Mouse (Mus musculus) heart, embryonic 16.5 days (tissue): ENCODE data around the gene Csnk2a2. TPM values are rescaled to one million over a fixed set of nuclear protein-coding genes. Genes with fewer than 3 reads are reported as not detected.
A peak's percentile ranks its signal among the peaks of the same experiment; 100 is the strongest.

Experiments
- ATAC-seq: fragments of 200-750 bp; cut with Nextera tagmentation; replicated peaks from 2 replicates; pipeline ENCODE4 v1.8.0; 2017; ENCODE audit warnings: moderate number of reproducible peaks; ENCODE audit not compliant: insufficient read depth, low FRiP score; ENCODE audit errors: extremely low read depth
- H3K27ac ChIP-seq: fragments of 300-500 bp; sonication (generic); 2 replicates; pipeline ENCODE4 v1.5.1; 2014; ENCODE audit warnings: mild to moderate bottlenecking, low read length, control low read depth, moderate library complexity
- H3K27me3 ChIP-seq: fragments of 300-500 bp; sonication (generic); 2 replicates; pipeline ENCODE4 v1.6.1; 2014; ENCODE audit warnings: low read length, mixed read lengths; ENCODE audit not compliant: control insufficient read depth, insufficient read depth
- H3K36me3 ChIP-seq: fragments of 300-500 bp; sonication (generic); 2 replicates; pipeline ENCODE4 v1.6.1; 2014; ENCODE audit not compliant: control insufficient read depth, insufficient read depth
- H3K4me1 ChIP-seq: fragments of 300-500 bp; sonication (generic); 2 replicates; pipeline ENCODE4 v1.6.1; 2014; ENCODE audit warnings: low read length, mixed read lengths; ENCODE audit not compliant: control insufficient read depth, insufficient read depth
- H3K4me2 ChIP-seq: fragments of 300-500 bp; sonication (generic); 2 replicates; pipeline ENCODE4 v1.6.1; 2014; ENCODE audit warnings: low read depth, mild to moderate bottlenecking, control low read depth, low read length
- H3K4me3 ChIP-seq: fragments of 300-500 bp; sonication (generic); 2 replicates; pipeline ENCODE4 v1.5.1; 2014; ENCODE audit warnings: mild to moderate bottlenecking, control low read depth, low read length
- H3K9ac ChIP-seq: fragments of 300-500 bp; sonication (generic); 2 replicates; pipeline ENCODE4 v1.6.1; 2014; ENCODE audit warnings: low read length, control low read depth
- H3K9me3 ChIP-seq: fragments of 300-500 bp; sonication (generic); replicated peaks from 2 replicates; pipeline ENCODE4 v1.6.1; 2016; ENCODE audit warnings: low read length; ENCODE audit not compliant: control insufficient read depth
- WGBS: fragments of 180-500 bp; shearing (Covaris S2); extraction: QIAGEN DNeasy Blood & Tissue Kit; methylation state at CpG from one replicate; pipeline ENCODE4 v1.1.7; 2014; 5-methylcytosine and 5-hydroxymethylcytosine counted together
- polyA plus RNA-seq: library from polyadenylated mRNA; unstranded; fragments of >200 nt; fragmentation: Nextera tagmentation; extraction: Ambion mirVana; gene quantifications from 2 replicates; pipeline ENCODE4 v1.2.1, GENCODE M21; 2015

Csnk2a2 gene
- polyA plus RNA-seq, 1 experiment from 2014 or later, result 6.0 TPM

- no peaks in the 10 kb centered on the region for H3K9me3 ChIP-seq
- H3K27me3 ChIP-seq, result no peaks in the 10 kb centered on the region
- 87% methylated on average over 7 of the region's 7 CpGs for WGBS
- no peaks in the 10 kb centered on the region for H3K4me1 ChIP-seq
- peaks cover 19% of the 10 kb centered on the region for H3K36me3 ChIP-seq
- H3K27ac ChIP-seq, result no peak overlapping the region
- H3K9ac ChIP-seq, result no peak overlapping the region
- no peak overlapping the region for H3K4me2 ChIP-seq
- no peak overlapping the region for H3K4me3 ChIP-seq
- ATAC-seq, result no peak
Observed at GRCm38 (mm10) chr8:95447661-95448060, 42.2 kb downstream of the Csnk2a2 start.

DNA sequence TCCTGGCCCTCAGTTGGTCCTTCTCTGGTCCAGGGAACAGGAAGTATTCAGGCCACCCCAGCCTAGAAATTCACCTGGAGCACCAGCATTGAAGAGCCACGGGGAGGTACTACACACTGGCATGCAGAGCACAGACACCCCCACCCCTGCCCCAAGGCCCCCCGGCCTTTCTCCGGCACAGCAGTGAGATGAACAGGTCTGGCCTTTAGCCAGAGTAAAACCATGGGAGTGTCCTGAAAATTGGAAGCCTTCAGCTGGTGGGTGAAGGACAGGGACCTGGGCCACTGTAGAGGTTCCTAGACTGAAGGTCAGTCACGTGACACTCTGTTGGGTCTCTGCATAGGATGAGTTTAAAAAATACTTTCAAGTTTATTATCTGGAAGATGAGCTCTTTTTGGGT is 44.8 kb downstream of the Csnk2a2 start:
- H3K36me3 ChIP-seq, result peaks cover 9% of the 10 kb centered on the region
- 81% methylated on average over 4 of the region's 4 CpGs for WGBS
- no peaks in the 10 kb centered on the region for H3K9me3 ChIP-seq
- H3K27ac ChIP-seq, result no peak overlapping the region
- H3K4me2 ChIP-seq, result no peak overlapping the region
- H3K4me3 ChIP-seq, result no peak overlapping the region
- ATAC-seq, result no peak
- no peaks in the 10 kb centered on the region for H3K27me3 ChIP-seq
- H3K9ac ChIP-seq, result no peak overlapping the region
- no peaks in the 10 kb centered on the region for H3K4me1 ChIP-seq

DNA sequence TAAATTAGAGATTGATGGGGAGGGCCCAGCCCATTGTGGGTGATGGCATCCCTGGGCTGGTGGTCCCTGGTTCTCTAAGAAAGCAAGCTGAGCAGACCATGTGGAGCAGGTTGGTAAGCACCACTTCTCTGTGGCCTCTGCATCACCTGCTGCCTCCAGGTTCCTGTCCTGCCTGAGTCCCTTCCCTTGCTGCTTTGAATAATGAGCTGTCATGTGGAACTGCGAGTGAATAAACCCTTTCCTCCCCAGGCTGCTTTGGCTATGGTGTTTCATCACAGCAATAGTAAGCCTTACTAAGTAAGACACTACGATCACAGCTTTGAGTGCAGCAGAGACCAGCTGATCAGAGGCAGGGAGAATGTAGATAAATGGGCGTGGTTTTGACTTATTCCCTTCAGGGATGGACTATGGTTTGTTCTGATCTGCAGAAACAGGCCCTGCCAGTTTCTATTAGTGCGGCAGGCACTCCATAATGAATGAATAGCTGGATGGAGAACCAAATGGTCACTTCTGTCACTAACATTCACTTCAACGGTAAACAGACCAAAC is 48.3 kb downstream of the Csnk2a2 start:
- no peaks in the 10 kb centered on the region for H3K27me3 ChIP-seq

DNA sequence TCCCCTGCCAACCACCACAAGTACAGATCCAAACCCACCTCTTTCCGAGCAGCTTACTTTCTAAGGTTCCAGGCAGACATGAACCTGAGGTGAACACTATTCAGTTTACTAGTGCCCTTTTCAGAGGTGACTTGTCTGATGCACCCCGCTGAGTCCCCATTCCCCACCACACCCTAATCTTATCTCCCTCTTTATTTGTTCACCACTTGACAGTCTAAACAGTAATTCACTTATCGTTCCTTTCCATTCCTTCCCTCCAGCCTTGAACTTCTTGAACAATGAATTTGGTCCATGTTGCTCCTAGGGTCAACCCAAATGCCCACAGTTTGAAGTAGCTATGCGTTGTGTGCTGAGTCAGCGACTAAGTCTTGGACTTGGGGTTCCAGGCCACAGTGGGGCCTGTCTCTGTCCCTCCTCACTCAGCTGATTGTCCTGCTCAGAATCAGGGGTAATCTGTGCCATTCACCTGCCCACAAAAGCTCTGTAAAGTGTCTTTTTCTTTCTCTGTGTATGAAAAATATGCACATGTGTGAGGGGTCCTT is 49.6 kb downstream of the Csnk2a2 start:
- Histone ChIP-seq H3K4me2 (no peak overlapping the region), H3K4me1 (peaks cover under 1% of the 10 kb centered on the region; the same call in 1 of the 2 replicates), H3K4me3 (no peak overlapping the region), H3K36me3 (no peaks in the 10 kb centered on the region), H3K27me3 (no peaks in the 10 kb centered on the region), H3K9ac (no peak overlapping the region), H3K27ac (no peak overlapping the region), H3K9me3 (no peaks in the 10 kb centered on the region)
- no peak for ATAC-seq
- whole genome bisulfite sequencing, result 69% methylated on average over 5 of the region's 5 CpGs

More for the DNA sequence above, 48.3 kb downstream of the Csnk2a2 start:
- 59% methylated on average over 5 of the region's 5 CpGs for WGBS
- Histone ChIP-seq H3K36me3 (no peaks in the 10 kb centered on the region), H3K9me3 (no peaks in the 10 kb centered on the region), H3K4me1 (no peaks in the 10 kb centered on the region), H3K4me2 (no peak overlapping the region), H3K27ac (no peak overlapping the region), H3K4me3 (no peak overlapping the region), H3K9ac (no peak overlapping the region)
- ATAC-seq, result no peak

DNA sequence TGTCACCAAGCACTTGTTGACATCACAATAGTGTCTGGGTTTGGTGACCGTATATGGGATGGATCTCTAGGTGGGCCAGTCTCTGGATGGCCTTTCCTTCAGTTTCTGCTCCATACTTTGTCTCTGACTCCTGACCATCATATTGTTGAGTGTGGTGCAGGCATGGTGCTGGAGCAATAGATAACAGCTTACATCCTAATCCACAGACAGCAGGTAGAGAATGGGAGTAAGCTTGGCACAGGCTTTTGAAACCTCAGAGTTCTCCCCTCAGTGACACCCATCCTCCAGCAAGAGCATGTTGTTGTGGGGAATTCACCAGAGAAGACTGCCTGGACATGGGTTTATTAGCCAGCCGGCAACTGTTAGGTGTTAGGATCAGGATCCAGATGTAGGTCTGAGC is 50.4 kb downstream of the Csnk2a2 start:
- no peaks in the 10 kb centered on the region for H3K9me3 ChIP-seq
- H3K9ac ChIP-seq, result no peak overlapping the region
- no peak overlapping the region for H3K4me2 ChIP-seq
- no peak overlapping the region for H3K4me3 ChIP-seq
- H3K4me1 ChIP-seq, result peaks cover 3% of the 10 kb centered on the region; the same call in 1 of the 2 replicates
- no peak overlapping the region for H3K27ac ChIP-seq
- no peak for ATAC-seq
- H3K36me3 ChIP-seq, result no peaks in the 10 kb centered on the region
- WGBS, result 74% methylated on average over 2 of the region's 2 CpGs
- no peaks in the 10 kb centered on the region for H3K27me3 ChIP-seq

DNA sequence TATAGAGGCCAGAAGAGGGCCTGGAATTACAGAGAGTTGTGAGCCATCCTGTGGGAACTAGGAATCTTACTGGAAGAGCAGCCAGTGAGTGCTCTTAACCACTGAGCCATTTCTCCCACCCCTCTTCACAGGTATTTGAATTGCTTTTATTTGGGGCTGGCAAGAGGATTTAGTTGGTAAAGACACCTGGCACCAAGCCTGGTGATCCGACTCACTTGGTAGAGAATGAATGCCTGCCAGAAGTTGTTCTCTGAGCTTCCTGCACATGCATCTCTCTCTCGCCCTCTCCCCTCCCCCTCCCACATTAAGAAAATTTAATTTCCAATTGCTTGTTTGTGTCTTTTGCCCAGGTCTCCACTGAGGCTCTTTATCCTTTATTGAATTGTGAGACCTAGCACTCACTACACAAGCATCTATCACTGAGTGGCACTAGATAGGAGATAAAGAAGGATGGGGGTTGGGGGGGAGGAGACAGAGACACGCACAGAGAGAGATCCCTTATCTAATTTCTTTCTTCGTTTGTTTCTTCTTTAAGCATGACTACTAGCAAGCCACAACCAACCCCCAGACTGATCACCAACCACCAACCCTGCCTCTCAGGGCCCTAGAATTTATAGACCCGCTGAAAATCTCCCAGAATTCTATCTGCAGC is 52.4 kb downstream of the Csnk2a2 start:
- Histone ChIP-seq H3K27ac (no peak overlapping the region), H3K36me3 (no peaks in the 10 kb centered on the region), H3K27me3 (no peaks in the 10 kb centered on the region), H3K9ac (no peak overlapping the region), H3K4me2 (no peak overlapping the region), H3K4me3 (no peak overlapping the region), H3K4me1 (peaks cover 11% of the 10 kb centered on the region), H3K9me3 (no peaks in the 10 kb centered on the region)
- ATAC-seq, result no peak
- 30% methylated on average over 5 of the region's 5 CpGs for WGBS

DNA sequence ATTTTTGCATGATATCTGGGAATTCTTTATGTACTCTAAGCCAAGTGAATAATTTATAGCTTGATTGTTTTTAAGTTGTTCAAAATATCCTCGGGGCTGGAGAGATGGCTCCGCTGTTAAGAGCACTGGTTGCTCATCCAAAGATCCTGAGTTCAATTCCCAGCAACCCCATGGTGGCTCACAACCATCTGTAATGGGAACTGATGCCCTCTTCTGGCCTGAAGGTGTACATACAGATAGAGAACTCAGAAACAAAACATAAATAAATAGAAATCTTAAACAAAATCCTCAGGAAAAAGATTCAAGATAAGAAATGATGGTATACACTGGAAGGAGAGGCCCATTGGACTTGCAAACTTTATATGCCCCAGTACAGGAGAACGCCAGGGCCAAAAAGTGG is 53.9 kb downstream of the Csnk2a2 start:
- ATAC-seq, result no peak
- no peak overlapping the region for H3K4me2 ChIP-seq

DNA sequence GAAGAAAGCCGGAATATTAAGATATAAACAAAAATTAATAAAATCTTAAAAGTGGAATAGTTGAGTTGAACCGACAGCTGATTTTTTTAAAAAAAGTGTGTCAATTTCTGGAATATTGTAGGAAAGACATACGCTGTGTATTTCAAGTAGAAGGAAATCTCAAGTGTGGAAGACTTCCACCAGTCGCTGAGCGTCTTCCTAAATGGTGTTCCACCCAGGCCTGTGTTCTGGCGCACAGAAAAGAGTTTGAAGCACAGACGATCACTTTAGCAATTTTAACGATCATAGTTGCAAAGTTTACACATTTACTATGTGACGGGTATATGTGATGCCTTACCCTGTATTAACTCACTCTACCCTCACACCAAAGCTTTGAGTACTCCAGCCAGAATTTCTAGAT is 54.4 kb downstream of the Csnk2a2 start:
- Histone ChIP-seq H3K9ac (no peak overlapping the region), H3K9me3 (no peaks in the 10 kb centered on the region), H3K4me1 (peaks cover 30% of the 10 kb centered on the region), H3K27ac (no peak overlapping the region), H3K4me3 (no peak overlapping the region; the same call in 1 of the 2 replicates), H3K27me3 (no peaks in the 10 kb centered on the region), H3K4me2 (peak overlapping the region; percentile 60; the same call in 1 of the 2 replicates), H3K36me3 (no peaks in the 10 kb centered on the region)
- WGBS, result 94% methylated on average over 9 of the region's 9 CpGs
- ATAC-seq, result no peak

More for the DNA sequence above, 53.9 kb downstream of the Csnk2a2 start:
- Histone ChIP-seq H3K4me3 (no peak overlapping the region), H3K36me3 (no peaks in the 10 kb centered on the region), H3K27ac (no peak overlapping the region), H3K9ac (no peak overlapping the region), H3K4me1 (peaks cover 25% of the 10 kb centered on the region), H3K27me3 (no peaks in the 10 kb centered on the region), H3K9me3 (no peaks in the 10 kb centered on the region)
- 82% methylated on average over 3 of the region's 3 CpGs for WGBS

DNA sequence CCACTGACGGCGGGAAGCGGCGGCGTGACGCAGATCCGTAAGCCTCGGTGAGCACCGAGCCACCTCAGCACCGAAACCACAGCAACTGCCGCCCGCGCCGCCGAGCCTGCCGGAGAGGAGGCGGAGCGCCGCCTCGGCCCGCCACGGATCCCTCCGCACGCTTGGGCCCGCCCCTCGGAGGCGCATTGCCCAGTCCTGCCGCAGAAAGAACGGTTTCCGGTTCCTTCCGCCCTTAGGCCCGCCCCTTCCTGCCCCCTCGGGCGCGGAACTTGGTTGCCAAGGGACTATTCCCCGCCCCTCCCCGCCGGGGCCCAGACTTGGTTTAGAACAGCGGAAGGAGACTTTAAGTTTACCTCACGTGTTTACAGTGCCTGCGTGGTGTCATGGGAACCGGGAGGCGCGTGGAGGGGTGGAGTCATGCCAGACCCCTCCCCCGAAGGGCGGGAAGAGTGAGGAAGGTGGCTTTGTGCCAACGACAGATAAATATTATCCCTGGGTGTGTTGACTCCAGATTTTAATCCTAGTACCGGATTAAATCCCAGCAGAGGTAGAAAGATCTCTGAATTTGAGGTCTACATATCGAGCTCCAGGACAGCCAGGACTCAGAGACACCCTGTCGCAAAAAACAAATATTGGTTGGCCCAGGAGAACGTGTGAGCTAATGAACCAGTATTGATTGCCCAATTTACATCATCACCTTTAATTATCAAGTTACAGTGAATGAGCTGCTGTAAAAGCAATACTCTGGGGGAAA is 55.0 kb downstream of the Csnk2a2 start, which contains the start of gene Cfap20:
Gene Cfap20, minus strand, starts transcription at position 184 of the 754 bp plus-strand sequence.
- WGBS, result 1% methylated on average over 47 of the region's 51 CpGs
- Histone ChIP-seq H3K4me1 (peaks cover 31% of the 10 kb centered on the region), H3K9me3 (no peaks in the 10 kb centered on the region), H3K27me3 (no peaks in the 10 kb centered on the region), H3K4me2 (peak within 1 kb of the TSS; percentile 66), H3K27ac (peak within 1 kb of the TSS; percentile 97), H3K9ac (peak within 1 kb of the TSS; percentile 98), H3K4me3 (peak within 1 kb of the TSS; percentile 99), H3K36me3 (no peaks in the 10 kb centered on the region)
- ATAC-seq, result peak; percentile 93
